In genomic region chr1:87900979-87901378, GRCm38 (mm10) we compare ENCODE assay signal across 8 mouse cellular contexts. TPM values are rescaled to one million over a fixed set of nuclear protein-coding genes. Genes with fewer than 3 reads are reported as not detected.
DNase-seq lines count a peak whose midpoint lies in the region; ATAC-seq lines count a peak whose summit lies in the region.

No protein-coding gene starts in this region.

- peak; percentile 36 for DNase-seq in testis, postnatal 10 days (ENCODE audit: low spot score)
- DNase-seq in testis, postnatal 14 days (ENCODE audit: low spot score) = no peak
- peak; percentile 68 for DNase-seq in kidney, postnatal 14 days
- peak; percentile 82 for DNase-seq in skeletal muscle tissue, adult 2 months (ENCODE audit: low read depth, low spot score)
- DNase-seq in right cerebral cortex, postnatal 25 days = no peak
- DNase-seq in hindbrain, embryonic 11.5 days (ENCODE audit: low spot score) = no peak
- no peak for DNase-seq in spleen, postnatal 36 days (ENCODE audit: low spot score in 2 of 2)

- peaks cover 19% of the 10 kb centered on the region for H3K4me1 ChIP-seq in heart, embryonic 11.5 days (ENCODE audit: control insufficient read depth, insufficient read depth, low read length)
- H3K4me1 ChIP-seq in hindbrain, embryonic 11.5 days (replicated peaks; ENCODE audit: control insufficient read depth, insufficient read depth, low read length) = no peaks in the 10 kb centered on the region

- H3K27me3 ChIP-seq in heart, embryonic 11.5 days (ENCODE audit: control insufficient read depth, insufficient read depth, low read length) = no peaks in the 10 kb centered on the region
- H3K27me3 ChIP-seq in hindbrain, embryonic 11.5 days (ENCODE audit: control insufficient read depth, insufficient read depth, low read length) = no peaks in the 10 kb centered on the region

- whole genome bisulfite sequencing in heart, embryonic 11.5 days (ENCODE audit: insufficient replicate concordance) = 47% methylated on average over 6 of the region's 6 CpGs
- 88% methylated on average over 6 of the region's 6 CpGs for WGBS in hindbrain, embryonic 11.5 days

- no peak overlapping the region for H3K4me2 ChIP-seq in heart, embryonic 11.5 days
- H3K4me2 ChIP-seq in hindbrain, embryonic 11.5 days (replicated peaks; ENCODE audit: low read depth, low read length) = no peak overlapping the region

- no peaks in the 10 kb centered on the region for H3K36me3 ChIP-seq in heart, embryonic 11.5 days (ENCODE audit: control insufficient read depth, insufficient read depth, low read length)
- no peaks in the 10 kb centered on the region for H3K36me3 ChIP-seq in hindbrain, embryonic 11.5 days (ENCODE audit: control insufficient read depth, insufficient read depth, low read length)

- peak overlapping the region; percentile 54 for H3K27ac ChIP-seq in heart, embryonic 11.5 days (ENCODE audit: low read depth, low read length)
- H3K27ac ChIP-seq in hindbrain, embryonic 11.5 days (ENCODE audit: low read depth, low read length) = no peak overlapping the region

- ATAC-seq in heart, embryonic 11.5 days (replicated peaks; ENCODE audit: insufficient number of reproducible peaks, low FRiP score, low TSS enrichment) = peak; percentile 52; the same call in 1 of the 2 replicates
- ATAC-seq in hindbrain, embryonic 11.5 days (ENCODE audit: low FRiP score) = no peak

- H3K9me3 ChIP-seq in heart, embryonic 11.5 days (replicated peaks; ENCODE audit: control insufficient read depth, low read length) = no peaks in the 10 kb centered on the region
- no peaks in the 10 kb centered on the region for H3K9me3 ChIP-seq in hindbrain, embryonic 11.5 days (ENCODE audit: control insufficient read depth, low read length)

- no peak overlapping the region for H3K4me3 ChIP-seq in heart, embryonic 11.5 days (ENCODE audit: low read depth, low read length)
- no peak overlapping the region for H3K4me3 ChIP-seq in hindbrain, embryonic 11.5 days (ENCODE audit: low read depth, low read length)

- H3K9ac ChIP-seq in heart, embryonic 11.5 days (ENCODE audit: low read depth, low read length) = no peak overlapping the region
- H3K9ac ChIP-seq in hindbrain, embryonic 11.5 days (ENCODE audit: low read depth, low read length) = no peak overlapping the region

RNA-seq across cellular contexts. Expression of gene Dgkd, which starts 47.9 kb away (rescaled TPM):
- 22.2 and 24.2 TPM in 2 replicates for polyA plus RNA-seq in heart, embryonic 11.5 days (2014; fragmentation: Nextera tagmentation; extraction: Ambion mirVana)
- polyA plus RNA-seq in hindbrain, embryonic 11.5 days (2014; fragmentation: Nextera tagmentation; extraction: Ambion mirVana) = 28.3 and 30.8 TPM in 2 replicates

Comparison
In these comparisons a context has a peak if more than half of its experiments do, and no peak if none do; other contexts are left out.
1. DNase-seq: peak in testis, postnatal 10 days (single experiment), kidney, postnatal 14 days (single experiment) and skeletal muscle tissue, adult 2 months (single experiment); none in testis, postnatal 14 days (single experiment), right cerebral cortex, postnatal 25 days (single experiment), hindbrain, embryonic 11.5 days (single experiment) and spleen, postnatal 36 days (0 of 2).